Mouse (Mus musculus): ENCODE measurements around the gene Cntn4.

GRCm38 (mm10) chr6:106200974-106201373 is 523.5 kb downstream of the Cntn4 start:
- TF ChIP-seq CTCF (IDR thresholded peaks at IDR 0.05; ENCODE audit: control insufficient read depth, insufficient read depth, insufficient replicate concordance, low read depth, low read length) (no peak), POLR2A (IDR thresholded peaks at IDR 0.05; ENCODE audit: control insufficient read depth, low read depth, low read length) (no peak)
